Mouse (Mus musculus) adrenal gland, postnatal 10 days (tissue): ENCODE measurements around the gene Top1. TPM values are rescaled to one million over a fixed set of nuclear protein-coding genes. Genes with fewer than 3 reads are reported as not detected.

Experiments
- microRNA-seq: library from miRNA; unstranded; fragments of <30 nt; microRNA quantifications from one replicate; pipeline ENCODE4 v1.2.0, GENCODE M21; 2021
- total RNA-seq, 2 experiments: library from RNA; stranded (reverse); gene quantifications; 2 replicates each; pipeline ENCODE4 v1.2.3; 2021

The Top1 gene
- total RNA-seq, 2 experiments from 2014 or later, result 72.7 to 75.0 TPM

Small RNA genes lying within 50 kb of the gene (microRNA-seq; reads per million reads assigned to microRNA genes)
- not detected for gene Gm23968

Other genes starting within 250 kb of the Top1 start
- gene Plcg1, start 85.4 kb downstream of the Top1 start, total RNA-seq, result 100 to 1,000 TPM in 1 of 2 experiments, 10 to 100 TPM in 1; 72.2 to 109 TPM
- 10 to 100 TPM; 62.9 to 85.1 TPM for gene Zhx3, start 227.1 kb downstream of the Top1 start, total RNA-seq
- 10 to 100 TPM; 21.0 to 26.4 TPM for gene Lpin3, start 234.8 kb downstream of the Top1 start, total RNA-seq